Mouse (Mus musculus) cerebellum, adult (tissue): ENCODE data around the gene Epb41l2.

Experiments
- ATAC-seq: cut with Nextera tagmentation; 2 replicates; pipeline ENCODE4 v1.9.2; 2017; ENCODE audit warnings: mild to moderate bottlenecking, moderate library complexity, mixed read lengths; ENCODE audit not compliant: insufficient number of reproducible peaks, low FRiP score, low TSS enrichment

Epb41l2 gene

DNA sequence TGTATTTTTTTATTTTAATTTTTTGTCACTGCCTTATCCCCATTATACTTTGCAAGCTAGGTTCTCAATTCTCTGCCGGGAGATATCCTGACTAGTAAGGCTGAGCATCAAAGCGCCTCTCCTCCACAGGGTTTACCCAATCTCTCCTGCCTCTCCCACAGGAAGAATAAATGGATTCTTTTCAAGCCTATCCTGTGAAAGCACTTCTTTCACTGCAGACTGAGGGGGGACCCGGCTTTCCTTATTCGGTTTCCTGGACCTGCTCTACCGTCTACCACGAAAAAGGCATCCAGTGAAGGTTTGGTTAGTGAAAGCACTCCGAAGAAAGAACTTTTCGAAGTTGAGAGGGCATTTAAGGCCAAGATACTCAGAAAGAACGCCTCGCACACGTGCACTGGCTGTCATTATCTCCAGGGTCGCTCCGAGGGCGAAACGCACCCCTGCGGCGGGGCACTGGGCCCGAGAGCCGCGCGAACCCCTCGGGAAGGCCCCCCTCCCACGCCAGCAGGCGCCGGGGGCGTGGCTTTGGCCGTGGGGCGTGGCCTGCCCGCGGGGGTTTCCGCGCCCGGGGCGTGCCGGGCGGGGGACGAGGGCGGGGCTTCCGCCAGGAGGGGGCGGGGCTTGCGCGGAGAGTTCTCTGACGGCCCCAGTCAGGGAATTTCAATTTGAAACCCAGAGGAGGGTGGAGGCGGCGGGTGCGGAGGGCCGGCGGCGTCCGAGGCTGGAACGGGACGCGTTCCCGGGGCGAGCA is at the start of gene Epb41l2:
Gene Epb41l2, plus strand, starts transcription at position 591 of the 751 bp plus-strand sequence.
- peak; percentile 57 for ATAC-seq

DNA sequence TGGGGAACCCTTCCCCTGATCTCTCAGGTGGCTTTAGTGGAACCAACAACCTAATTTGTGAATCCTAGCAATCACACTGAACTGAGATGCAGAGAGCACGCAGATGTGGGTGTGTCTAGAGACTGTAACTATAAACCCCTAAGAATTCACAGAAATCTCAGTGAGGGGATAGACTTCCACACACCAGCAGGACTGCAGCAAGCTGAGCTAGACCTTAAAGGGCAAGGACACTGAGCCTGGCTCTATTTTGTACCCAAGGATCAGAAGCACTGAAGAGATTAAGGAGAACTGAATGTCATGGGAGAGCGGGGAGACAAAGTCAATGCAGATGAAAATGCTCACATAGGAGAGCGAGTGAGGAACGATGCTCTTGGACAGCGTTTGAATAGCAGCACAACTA is 49.6 kb upstream of the Epb41l2 start:
- ATAC-seq, result no peak

- no peak for ATAC-seq
Measured at GRCm38 (mm10) chr10:25310736-25311135, 48.9 kb upstream of the Epb41l2 start.

GRCm38 (mm10) chr10:25311554-25312212 is 47.9 kb upstream of the Epb41l2 start:
- ATAC-seq, result no peak

GRCm38 (mm10) chr10:25313856-25314584 is 45.6 kb upstream of the Epb41l2 start:
- no peak for ATAC-seq

DNA sequence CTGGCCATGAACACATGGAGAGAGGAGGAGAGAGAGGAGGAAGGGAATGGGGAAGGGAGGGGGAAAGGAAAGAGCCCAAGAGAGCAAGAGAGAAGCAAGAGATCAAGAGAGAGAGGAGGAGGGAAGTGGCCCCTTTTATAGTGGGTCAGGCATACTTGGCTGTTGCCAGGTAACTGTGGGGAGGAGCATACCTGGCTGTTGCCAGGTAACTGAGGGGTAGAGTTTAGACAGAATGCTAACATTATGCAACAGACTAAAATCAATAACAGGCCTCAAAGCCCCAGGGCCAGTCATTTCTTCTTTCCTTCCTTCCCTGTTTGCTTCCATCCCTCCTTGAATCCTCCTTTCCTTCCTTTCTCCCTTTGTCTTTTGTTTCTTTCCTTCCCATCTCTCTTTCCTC is 41.9 kb upstream of the Epb41l2 start:
- no peak for ATAC-seq

DNA sequence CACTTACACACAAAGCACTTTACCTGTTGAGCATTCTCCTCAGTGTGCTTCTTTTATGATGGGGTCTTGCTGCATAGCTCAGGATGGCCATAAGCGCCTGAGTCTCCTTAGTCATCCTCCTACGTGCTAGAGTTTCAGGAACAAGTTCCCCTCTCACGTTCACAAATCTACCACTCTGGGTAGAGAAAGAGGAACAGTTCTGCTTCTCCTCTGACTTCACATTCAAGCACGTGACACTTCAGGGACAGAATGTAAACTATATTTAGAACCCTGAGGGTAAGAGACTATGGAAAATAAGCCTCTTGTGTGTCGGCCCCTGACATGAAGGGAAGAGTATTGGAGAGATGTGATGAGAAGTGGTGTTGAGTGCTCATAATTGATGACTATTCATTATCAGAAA is 41.2 kb upstream of the Epb41l2 start:
- no peak for ATAC-seq

DNA sequence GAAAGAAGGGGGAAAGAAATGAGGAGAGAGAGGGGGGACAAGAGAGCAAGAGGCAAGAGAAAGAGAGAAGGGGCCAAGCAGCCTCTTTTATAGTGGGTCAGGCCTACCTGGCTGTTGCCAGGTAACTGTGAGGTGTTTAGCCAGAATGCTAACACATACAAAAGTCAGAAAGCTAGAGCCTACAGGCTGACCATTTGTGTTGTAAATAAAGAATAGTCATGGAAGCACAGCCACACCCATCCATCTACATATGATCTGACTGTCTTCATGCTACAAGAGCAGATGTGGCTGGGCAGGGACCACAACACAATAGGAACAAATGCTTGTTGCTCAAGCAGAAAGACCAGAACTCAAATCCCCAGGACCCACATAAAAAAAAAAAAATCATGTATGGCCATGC is 40.1 kb upstream of the Epb41l2 start:
- ATAC-seq, result no peak

DNA sequence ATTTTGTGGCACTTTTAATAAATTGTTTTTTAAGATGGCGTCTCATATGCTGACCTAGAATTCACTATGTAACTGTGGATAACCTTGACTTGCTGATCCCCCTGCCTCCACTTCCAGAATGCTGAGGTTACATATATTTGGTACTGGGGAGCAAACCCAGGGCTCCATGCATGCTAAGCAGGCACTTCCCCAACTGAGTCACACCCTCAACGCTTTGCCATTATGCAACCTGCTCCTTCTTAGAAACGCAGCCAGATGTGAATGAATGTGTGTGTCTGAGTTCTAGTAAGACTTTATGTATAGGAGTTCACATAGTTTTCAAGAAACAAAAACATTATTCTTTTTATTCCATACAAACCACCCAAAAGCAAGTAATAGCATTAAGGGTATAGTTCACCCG is 38.4 kb upstream of the Epb41l2 start:
- no peak for ATAC-seq

- no peak for ATAC-seq
Measured at GRCm38 (mm10) chr10:25325690-25326089, 33.9 kb upstream of the Epb41l2 start.

GRCm38 (mm10) chr10:25327511-25327910 is 32.1 kb upstream of the Epb41l2 start:
- ATAC-seq, result no peak

DNA sequence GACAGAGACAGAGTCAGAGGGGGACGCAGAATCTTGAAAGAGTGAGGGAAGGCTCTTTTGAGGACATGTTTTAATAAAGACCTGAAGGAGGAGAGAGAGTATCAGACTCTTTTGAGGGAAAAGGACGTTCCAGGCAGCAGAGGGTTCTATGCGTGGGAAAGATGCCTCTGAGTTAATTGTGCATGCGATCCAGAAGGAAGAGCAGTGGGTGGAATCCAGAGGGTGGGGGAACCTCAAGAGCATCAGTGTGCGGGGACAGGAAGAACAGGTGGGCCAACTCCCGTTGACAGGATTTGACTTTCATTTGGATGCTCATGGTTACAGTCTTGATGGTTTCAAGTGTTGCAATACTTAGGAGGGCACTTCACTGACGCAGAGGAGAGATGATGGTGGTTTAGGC is 29.5 kb upstream of the Epb41l2 start:
- ATAC-seq, result no peak

GRCm38 (mm10) chr10:25331321-25332049 is 28.1 kb upstream of the Epb41l2 start:
- no peak for ATAC-seq

DNA sequence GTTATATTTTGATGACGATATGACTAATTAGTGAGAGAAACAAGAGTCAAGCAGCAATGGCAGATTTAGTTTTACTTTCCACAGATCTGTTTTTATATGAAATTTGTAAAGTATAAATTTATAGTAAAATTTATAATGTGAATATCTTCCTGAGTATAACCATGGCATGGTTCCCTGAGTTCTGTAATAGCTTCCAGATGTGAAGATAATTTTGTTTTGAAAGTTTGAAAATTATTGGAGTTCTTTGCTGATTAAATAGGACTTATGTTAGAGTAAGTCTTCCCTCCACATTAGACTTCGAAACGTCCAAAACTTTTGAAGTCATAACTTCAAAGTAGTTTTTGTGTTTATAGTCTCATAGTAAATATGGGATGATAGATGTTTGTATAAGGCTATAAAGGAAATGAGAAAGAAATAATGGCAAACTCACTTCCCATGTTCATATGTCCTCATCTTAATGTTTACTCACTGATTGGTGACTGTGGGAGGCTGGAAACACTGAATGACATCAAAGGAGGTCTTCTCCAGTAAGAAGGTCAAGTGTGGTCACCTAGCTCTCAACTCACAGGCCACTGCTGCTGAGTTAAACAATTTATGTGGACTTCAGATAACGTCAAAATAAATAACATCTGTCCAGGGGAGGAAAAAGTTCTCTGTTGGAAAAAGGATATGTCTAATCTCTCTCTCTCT is 26.1 kb upstream of the Epb41l2 start:
- ATAC-seq, result no peak

GRCm38 (mm10) chr10:25340675-25341074 is 18.9 kb upstream of the Epb41l2 start:
- ATAC-seq, result no peak

DNA sequence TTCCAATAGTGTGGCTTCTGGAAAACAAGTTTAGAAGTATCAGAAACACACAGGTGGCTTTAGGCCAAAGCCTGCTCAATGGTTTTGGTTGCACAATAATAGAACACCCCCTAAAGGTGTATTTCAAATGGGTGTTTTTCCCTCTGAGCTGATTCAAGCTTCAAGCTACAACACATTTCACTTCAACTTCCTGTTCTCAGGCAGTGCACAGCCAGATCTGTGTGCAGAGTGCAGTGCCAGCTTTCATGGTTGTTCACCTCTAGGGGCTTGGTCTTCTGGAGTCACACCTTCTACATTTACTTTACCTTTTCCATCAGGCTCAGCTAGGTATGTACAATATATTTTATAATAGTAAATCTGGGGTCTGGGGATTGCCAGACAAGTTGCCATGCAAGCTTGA is 16.8 kb upstream of the Epb41l2 start:
- ATAC-seq, result no peak

GRCm38 (mm10) chr10:25353941-25354340 is 5.7 kb upstream of the Epb41l2 start:
- no peak for ATAC-seq

- ATAC-seq, result no peak
Measured at GRCm38 (mm10) chr10:25354390-25354789, 5.2 kb upstream of the Epb41l2 start.

GRCm38 (mm10) chr10:25359959-25360811 is 587 bp downstream of the Epb41l2 start:
- ATAC-seq, result peak; percentile 47; the same call in 1 of the 2 replicates
